ENCODE assay signal across 8 mouse cellular contexts in the genomic region with DNA sequence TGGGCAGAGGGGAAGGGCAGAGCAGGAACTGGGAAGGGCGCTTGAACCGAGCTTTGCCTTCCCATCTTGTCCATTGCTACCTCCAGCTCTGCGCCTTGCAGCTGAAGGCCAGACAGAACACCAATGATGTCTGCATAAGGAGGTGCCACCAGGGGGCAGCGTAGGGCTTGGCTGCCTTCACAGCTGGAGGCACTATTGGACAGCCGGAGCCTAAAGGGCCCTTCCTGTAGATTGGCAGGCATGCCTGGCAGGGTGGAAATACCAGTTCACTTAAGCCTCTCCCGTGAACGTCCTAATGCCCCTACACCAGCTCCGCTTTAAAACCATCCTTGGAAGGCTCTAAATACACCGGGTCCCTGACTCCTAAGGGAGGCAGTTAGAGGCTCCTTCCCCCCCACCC. TPM values are rescaled to one million over a fixed set of nuclear protein-coding genes. Genes with fewer than 3 reads are reported as not detected.
DNase-seq lines count a peak whose midpoint lies in the region; ATAC-seq and TF ChIP-seq lines count a peak whose summit lies in the region.

No protein-coding gene starts in this region.

- 14% methylated on average over 9 of the region's 9 CpGs for WGBS in forebrain, embryonic 10.5 days
- 9% methylated on average over 9 of the region's 9 CpGs for WGBS in forebrain, embryonic 16.5 days
- WGBS in embryonic facial prominence, embryonic 11.5 days, result 11% methylated on average over 9 of the region's 9 CpGs
- whole genome bisulfite sequencing in heart, adult 2 months, result 7% methylated on average over 9 of the region's 9 CpGs
- 7% methylated on average over 9 of the region's 9 CpGs for WGBS in kidney, adult 2 months
- 6% methylated on average over 9 of the region's 9 CpGs for WGBS in limb, embryonic 12.5 days
- WGBS in midbrain, embryonic 14.5 days, result 13% methylated on average over 9 of the region's 9 CpGs

- no peak overlapping the region for H3K4me2 ChIP-seq in forebrain, embryonic 16.5 days (ENCODE audit: low read length)
- H3K4me2 ChIP-seq in embryonic facial prominence, embryonic 11.5 days (ENCODE audit: low read depth, low read length), result no peak overlapping the region
- H3K4me2 ChIP-seq in limb, embryonic 12.5 days, result peak overlapping the region; percentile 95
- H3K4me2 ChIP-seq in midbrain, embryonic 14.5 days (ENCODE audit: low read length), result peak overlapping the region; percentile 86

- peaks cover 53% of the 10 kb centered on the region for H3K27me3 ChIP-seq in forebrain, embryonic 10.5 days (ENCODE audit: poor library complexity, severe bottlenecking)
- H3K27me3 ChIP-seq in forebrain, embryonic 16.5 days (replicated peaks; ENCODE audit: control insufficient read depth, insufficient read depth, low read length), result peaks cover 6% of the 10 kb centered on the region
- H3K27me3 ChIP-seq in embryonic facial prominence, embryonic 11.5 days (ENCODE audit: control insufficient read depth, insufficient read depth, low read length), result peaks cover 19% of the 10 kb centered on the region
- H3K27me3 ChIP-seq in heart, adult 2 months (ENCODE audit: control insufficient read depth, insufficient read depth, low read length), result no peaks in the 10 kb centered on the region
- no peaks in the 10 kb centered on the region for H3K27me3 ChIP-seq in kidney, adult 2 months (replicated peaks; ENCODE audit: control insufficient read depth, insufficient read depth, low read length)
- peaks cover 46% of the 10 kb centered on the region for H3K27me3 ChIP-seq in limb, embryonic 12.5 days
- no peaks in the 10 kb centered on the region for H3K27me3 ChIP-seq in midbrain, embryonic 14.5 days (ENCODE audit: control insufficient read depth, insufficient read depth, low read length)

- peak; percentile 80 for DNase-seq in forebrain, embryonic 10.5 days (ENCODE audit: extremely low spot score, low spot score)
- DNase-seq in embryonic facial prominence, embryonic 11.5 days (ENCODE audit: low spot score), result peak; percentile 95
- DNase-seq in heart, adult 2 months, result peak; percentile 92 to 94
- peak; percentile 96 for DNase-seq in kidney, adult 2 months
- peak; percentile 94 for DNase-seq in midbrain, embryonic 14.5 days
- peak; percentile 90 for DNase-seq in spleen, adult 12 weeks (ENCODE audit: low spot score)

- peaks cover 58% of the 10 kb centered on the region for H3K4me1 ChIP-seq in forebrain, embryonic 10.5 days
- peaks cover 43% of the 10 kb centered on the region for H3K4me1 ChIP-seq in forebrain, embryonic 16.5 days (replicated peaks; ENCODE audit: control insufficient read depth, insufficient read depth, low read length)
- H3K4me1 ChIP-seq in embryonic facial prominence, embryonic 11.5 days (ENCODE audit: control insufficient read depth, insufficient read depth, low read length), result peaks cover 4% of the 10 kb centered on the region; the same call in 1 of the 2 replicates
- peaks cover 6% of the 10 kb centered on the region for H3K4me1 ChIP-seq in heart, adult 2 months (ENCODE audit: control insufficient read depth, insufficient read depth, low read length)
- peaks cover 11% of the 10 kb centered on the region; the same call in 1 of the 2 replicates for H3K4me1 ChIP-seq in kidney, adult 2 months (ENCODE audit: control insufficient read depth, insufficient read depth, low read length)
- peaks cover 49% of the 10 kb centered on the region for H3K4me1 ChIP-seq in limb, embryonic 12.5 days (replicated peaks)
- peaks cover 40% of the 10 kb centered on the region for H3K4me1 ChIP-seq in midbrain, embryonic 14.5 days (ENCODE audit: control insufficient read depth, insufficient read depth, low read length)

- no peak overlapping the region for H3K9ac ChIP-seq in forebrain, embryonic 16.5 days (replicated peaks; ENCODE audit: low read depth, low read length)
- H3K9ac ChIP-seq in embryonic facial prominence, embryonic 11.5 days (replicated peaks; ENCODE audit: low read length), result no peak overlapping the region
- no peak overlapping the region; the same call in 1 of the 2 replicates for H3K9ac ChIP-seq in heart, adult 2 months (ENCODE audit: low read depth, low read length)
- H3K9ac ChIP-seq in limb, embryonic 12.5 days (replicated peaks), result no peak overlapping the region
- no peak overlapping the region for H3K9ac ChIP-seq in midbrain, embryonic 14.5 days (replicated peaks; ENCODE audit: low read length)

- H3K36me3 ChIP-seq in forebrain, embryonic 10.5 days (replicated peaks), result peaks cover 8% of the 10 kb centered on the region; the same call in 1 of the 2 replicates
- H3K36me3 ChIP-seq in forebrain, embryonic 16.5 days (ENCODE audit: control insufficient read depth, insufficient read depth), result no peaks in the 10 kb centered on the region
- H3K36me3 ChIP-seq in embryonic facial prominence, embryonic 11.5 days (replicated peaks; ENCODE audit: control insufficient read depth, insufficient read depth, low read depth, low read length), result no peaks in the 10 kb centered on the region
- no peaks in the 10 kb centered on the region for H3K36me3 ChIP-seq in heart, adult 2 months (ENCODE audit: control insufficient read depth, insufficient read depth, low read length)
- H3K36me3 ChIP-seq in kidney, adult 2 months (ENCODE audit: control insufficient read depth, insufficient read depth, low read length), result no peaks in the 10 kb centered on the region
- peaks cover 6% of the 10 kb centered on the region; the same call in 1 of the 2 replicates for H3K36me3 ChIP-seq in limb, embryonic 12.5 days
- H3K36me3 ChIP-seq in midbrain, embryonic 14.5 days (ENCODE audit: control insufficient read depth, insufficient read depth, low read length), result peaks cover 13% of the 10 kb centered on the region

- TF ChIP-seq POLR2A in heart, adult 2 months (IDR thresholded peaks at IDR 0.05; ENCODE audit: insufficient read depth, low read depth, low read length), result no peak
- TF ChIP-seq POLR2A in kidney, adult 2 months (IDR thresholded peaks at IDR 0.05; ENCODE audit: low read depth, low read length), result no peak

- intact Hi-C loops in heart, adult 2 months (cut with DNase I), result loop anchor here (1.0 to 5.0 kb wide), 3 partner anchors 22 to 103 kb away; a partner anchor contains a TSS

- no peak overlapping the region for H3K27ac ChIP-seq in forebrain, embryonic 10.5 days
- H3K27ac ChIP-seq in forebrain, embryonic 16.5 days (ENCODE audit: low read length), result no peak overlapping the region
- H3K27ac ChIP-seq in embryonic facial prominence, embryonic 11.5 days (replicated peaks; ENCODE audit: low read depth, low read length), result no peak overlapping the region
- peak overlapping the region; percentile 76 for H3K27ac ChIP-seq in heart, adult 2 months
- peak overlapping the region; percentile 13 for H3K27ac ChIP-seq in kidney, adult 2 months (ENCODE audit: insufficient read depth, low read depth, low read length)
- no peak overlapping the region for H3K27ac ChIP-seq in limb, embryonic 12.5 days
- 0 out of 2 replicates have a peak overlapping the region, but pooled peaks have one; percentile 14 for H3K27ac ChIP-seq in midbrain, embryonic 14.5 days (replicated peaks; ENCODE audit: low read depth, low read length)

- no peak for ATAC-seq in forebrain, embryonic 16.5 days
- no peak for ATAC-seq in embryonic facial prominence, embryonic 11.5 days (replicated peaks; ENCODE audit: insufficient number of reproducible peaks, low FRiP score, low TSS enrichment, low read depth)
- no peak for ATAC-seq in limb, embryonic 12.5 days (ENCODE audit: insufficient number of reproducible peaks, insufficient read depth, low FRiP score, low TSS enrichment, low read depth)
- ATAC-seq in midbrain, embryonic 14.5 days (ENCODE audit: low FRiP score, low TSS enrichment), result no peak

- TF ChIP-seq EP300 in heart, adult 2 months (IDR thresholded peaks at IDR 0.05; ENCODE audit: insufficient read depth, low read depth, low read length), result peak; percentile 89; the same call in 1 of the 2 replicates

- H3K79me2 ChIP-seq in heart, adult 2 months (replicated peaks; ENCODE audit: control insufficient read depth, insufficient read depth, low read length), result no peaks in the 10 kb centered on the region

- H3K4me3 ChIP-seq in forebrain, embryonic 10.5 days, result peak overlapping the region; percentile 63; the same call in 1 of the 2 replicates
- H3K4me3 ChIP-seq in forebrain, embryonic 16.5 days (replicated peaks; ENCODE audit: low read length), result no peak overlapping the region
- no peak overlapping the region for H3K4me3 ChIP-seq in embryonic facial prominence, embryonic 11.5 days (ENCODE audit: low read depth, low read length)
- H3K4me3 ChIP-seq in heart, adult 2 months, result peak overlapping the region; percentile 76; the same call in 1 of the 2 replicates
- no peak overlapping the region for H3K4me3 ChIP-seq in kidney, adult 2 months (ENCODE audit: insufficient read depth, low read depth, low read length)
- H3K4me3 ChIP-seq in limb, embryonic 12.5 days (replicated peaks), result no peak overlapping the region; the same call in 1 of the 2 replicates
- 0 out of 2 replicates have a peak overlapping the region, but pooled peaks have one; percentile 54 for H3K4me3 ChIP-seq in midbrain, embryonic 14.5 days (replicated peaks; ENCODE audit: low read depth, low read length)

- H3K9me3 ChIP-seq in forebrain, embryonic 10.5 days, result no peaks in the 10 kb centered on the region
- no peaks in the 10 kb centered on the region for H3K9me3 ChIP-seq in forebrain, embryonic 16.5 days (ENCODE audit: control insufficient read depth, low read length)
- no peaks in the 10 kb centered on the region for H3K9me3 ChIP-seq in embryonic facial prominence, embryonic 11.5 days (replicated peaks; ENCODE audit: control insufficient read depth, low read length)
- no peaks in the 10 kb centered on the region for H3K9me3 ChIP-seq in limb, embryonic 12.5 days
- no peaks in the 10 kb centered on the region for H3K9me3 ChIP-seq in midbrain, embryonic 14.5 days (ENCODE audit: control insufficient read depth, low read length)

- peak; percentile 99; the same call in 1 of the 2 replicates for TF ChIP-seq CTCF in heart, adult 2 months (IDR thresholded peaks at IDR 0.05)
- peak; percentile 98 for TF ChIP-seq CTCF in kidney, adult 2 months (conservative IDR thresholded peaks at IDR 0.05; ENCODE audit: insufficient read depth, insufficient read length, low read depth, low read length)

RNA-seq across cellular contexts. Expression of a gene that starts 0.7 kb away (rescaled TPM):
- polyA plus RNA-seq in forebrain, embryonic 10.5 days (2016; fragmentation: Nextera tagmentation; extraction: Ambion mirVana), result 12.1 and 15.8 TPM in 2 replicates
- polyA plus RNA-seq in forebrain, embryonic 16.5 days (2015; fragmentation: Nextera tagmentation; extraction: Ambion mirVana), result 49.6 and 75.5 TPM in 2 replicates
- 6.3 and 7.3 TPM in 2 replicates for polyA plus RNA-seq in embryonic facial prominence, embryonic 11.5 days (2014; fragmentation: Nextera tagmentation; extraction: Ambion mirVana)
- total RNA-seq in heart, adult 2 months (2021), result 10 to 100 TPM; 18.1 to 19.9 TPM
- polyA plus RNA-seq in heart, adult 2 months (2012; rRNA removed), result 43.6 and 49.9 TPM in 2 replicates
- 41.6 and 46.3 TPM in 2 replicates for polyA plus RNA-seq in kidney, adult 2 months (2012; rRNA removed)
- polyA plus RNA-seq in limb, embryonic 12.5 days (2016; fragmentation: Nextera tagmentation; extraction: Ambion mirVana), result 11.6 and 13.0 TPM in 2 replicates
- 72.8 and 89.0 TPM in 2 replicates for polyA plus RNA-seq in midbrain, embryonic 14.5 days (2014; fragmentation: Nextera tagmentation; extraction: Ambion mirVana)

RNA-seq across cellular contexts. Expression of a gene that starts 2.1 kb away (rescaled TPM):
- polyA plus RNA-seq in forebrain, embryonic 10.5 days (2016; fragmentation: Nextera tagmentation; extraction: Ambion mirVana), result 85.8 and 86.6 TPM in 2 replicates
- polyA plus RNA-seq in forebrain, embryonic 16.5 days (2015; fragmentation: Nextera tagmentation; extraction: Ambion mirVana), result 76.6 and 80.3 TPM in 2 replicates
- 58.6 and 69.0 TPM in 2 replicates for polyA plus RNA-seq in embryonic facial prominence, embryonic 11.5 days (2014; fragmentation: Nextera tagmentation; extraction: Ambion mirVana)
- 10 to 100 TPM; 39.9 to 43.2 TPM for total RNA-seq in heart, adult 2 months (2021)
- polyA plus RNA-seq in heart, adult 2 months (2012; rRNA removed), result 81.3 and 85.3 TPM in 2 replicates
- polyA plus RNA-seq in kidney, adult 2 months (2012; rRNA removed), result 134 and 138 TPM in 2 replicates
- 66.9 and 67.1 TPM in 2 replicates for polyA plus RNA-seq in limb, embryonic 12.5 days (2016; fragmentation: Nextera tagmentation; extraction: Ambion mirVana)
- 83.4 and 87.0 TPM in 2 replicates for polyA plus RNA-seq in midbrain, embryonic 14.5 days (2014; fragmentation: Nextera tagmentation; extraction: Ambion mirVana)

RNA-seq across cellular contexts. Expression of a gene that starts 17.7 kb away (rescaled TPM):
- not detected in 2 replicates for polyA plus RNA-seq in forebrain, embryonic 10.5 days (2016; fragmentation: Nextera tagmentation; extraction: Ambion mirVana)
- polyA plus RNA-seq in forebrain, embryonic 16.5 days (2015; fragmentation: Nextera tagmentation; extraction: Ambion mirVana), result not detected in 2 replicates
- polyA plus RNA-seq in embryonic facial prominence, embryonic 11.5 days (2014; fragmentation: Nextera tagmentation; extraction: Ambion mirVana), result not detected in 2 replicates
- total RNA-seq in heart, adult 2 months (2021), result not detected
- not detected in 2 replicates for polyA plus RNA-seq in heart, adult 2 months (2012; rRNA removed)
- 0.66 and 0.92 TPM in 2 replicates for polyA plus RNA-seq in kidney, adult 2 months (2012; rRNA removed)
- polyA plus RNA-seq in limb, embryonic 12.5 days (2016; fragmentation: Nextera tagmentation; extraction: Ambion mirVana), result not detected in 2 replicates
- polyA plus RNA-seq in midbrain, embryonic 14.5 days (2014; fragmentation: Nextera tagmentation; extraction: Ambion mirVana), result not detected in 2 replicates

RNA-seq across cellular contexts. Expression of a gene that starts 26.6 kb away (rescaled TPM):
- polyA plus RNA-seq in forebrain, embryonic 10.5 days (2016; fragmentation: Nextera tagmentation; extraction: Ambion mirVana), result 55.2 and 56.5 TPM in 2 replicates
- 91.4 and 91.6 TPM in 2 replicates for polyA plus RNA-seq in forebrain, embryonic 16.5 days (2015; fragmentation: Nextera tagmentation; extraction: Ambion mirVana)
- polyA plus RNA-seq in embryonic facial prominence, embryonic 11.5 days (2014; fragmentation: Nextera tagmentation; extraction: Ambion mirVana), result 68.3 and 85.1 TPM in 2 replicates
- total RNA-seq in heart, adult 2 months (2021), result 10 to 100 TPM; 55.1 to 60.6 TPM
- polyA plus RNA-seq in heart, adult 2 months (2012; rRNA removed), result 69.4 and 82.1 TPM in 2 replicates
- polyA plus RNA-seq in kidney, adult 2 months (2012; rRNA removed), result 80.5 and 96.2 TPM in 2 replicates
- polyA plus RNA-seq in limb, embryonic 12.5 days (2016; fragmentation: Nextera tagmentation; extraction: Ambion mirVana), result 86.5 and 87.5 TPM in 2 replicates
- 84.3 and 98.0 TPM in 2 replicates for polyA plus RNA-seq in midbrain, embryonic 14.5 days (2014; fragmentation: Nextera tagmentation; extraction: Ambion mirVana)

RNA-seq across cellular contexts. Expression of a gene that starts 39.7 kb away (rescaled TPM):
- polyA plus RNA-seq in forebrain, embryonic 10.5 days (2016; fragmentation: Nextera tagmentation; extraction: Ambion mirVana), result not detected in 2 replicates
- not detected in 2 replicates for polyA plus RNA-seq in forebrain, embryonic 16.5 days (2015; fragmentation: Nextera tagmentation; extraction: Ambion mirVana)
- not detected in 2 replicates for polyA plus RNA-seq in embryonic facial prominence, embryonic 11.5 days (2014; fragmentation: Nextera tagmentation; extraction: Ambion mirVana)
- total RNA-seq in heart, adult 2 months (2021), result not detected
- polyA plus RNA-seq in heart, adult 2 months (2012; rRNA removed), result 1.1 TPM in 1 of 2 replicates, not detected in the other
- 0.72 and 2.3 TPM in 2 replicates for polyA plus RNA-seq in kidney, adult 2 months (2012; rRNA removed)
- not detected in 2 replicates for polyA plus RNA-seq in limb, embryonic 12.5 days (2016; fragmentation: Nextera tagmentation; extraction: Ambion mirVana)
- polyA plus RNA-seq in midbrain, embryonic 14.5 days (2014; fragmentation: Nextera tagmentation; extraction: Ambion mirVana), result not detected in 2 replicates

Comparison
In these comparisons a context has a peak if more than half of its experiments do, and no peak if none do; other contexts are left out.
1. H3K4me3 ChIP-seq: peak in forebrain, embryonic 10.5 days (single experiment), heart, adult 2 months (single experiment) and midbrain, embryonic 14.5 days (single experiment); none in forebrain, embryonic 16.5 days (single experiment), embryonic facial prominence, embryonic 11.5 days (single experiment), kidney, adult 2 months (single experiment) and limb, embryonic 12.5 days (single experiment).
2. H3K27ac ChIP-seq: peak in heart, adult 2 months (single experiment), kidney, adult 2 months (single experiment) and midbrain, embryonic 14.5 days (single experiment); none in forebrain, embryonic 10.5 days (single experiment), forebrain, embryonic 16.5 days (single experiment), embryonic facial prominence, embryonic 11.5 days (single experiment) and limb, embryonic 12.5 days (single experiment).
3. H3K4me2 ChIP-seq: peak in limb, embryonic 12.5 days (single experiment) and midbrain, embryonic 14.5 days (single experiment); none in forebrain, embryonic 16.5 days (single experiment) and embryonic facial prominence, embryonic 11.5 days (single experiment).
4. Peak in every context shown above with its lines, with median percentiles within 50 percentile points of each other: DNase-seq.